Mouse (Mus musculus) stomach, postnatal 0 days (tissue): ENCODE measurements around the gene Cers6.

Experiments
- CTCF ChIP-seq: IDR thresholded peaks from 2 replicates; pipeline ENCODE4 v1.5.1; 2016; ENCODE audit warnings: antibody characterized with exemption, low read depth, mild to moderate bottlenecking, moderate library complexity
- EP300 ChIP-seq: optimal IDR thresholded peaks from 2 replicates; pipeline ENCODE3; 2016; ENCODE audit warnings: antibody characterized with exemption

- TF ChIP-seq EP300 (no peak), CTCF (no peak)
These were observed 287.4 kb downstream of the Cers6 start for GRCm38 (mm10) chr2:69148691-69149090.
